Mouse (Mus musculus): ENCODE data around the gene 4930507D05Rik. TPM values are rescaled to one million over a fixed set of nuclear protein-coding genes. Genes with fewer than 3 reads are reported as not detected.

4930507D05Rik gene
- polyA plus RNA-seq (2012; fragmentation: generic; extraction: Trizol): under 1 TPM; 0.15 to 0.20 TPM

GRCm38 (mm10) chr10:62449364-62450279 lies at the start of gene 4930507D05Rik, which contains the start of gene Supv3l1:
Gene 4930507D05Rik (plus strand): TSS chr10:62449489.
Gene Supv3l1 (minus strand): TSS chr10:62449738.

DNA sequence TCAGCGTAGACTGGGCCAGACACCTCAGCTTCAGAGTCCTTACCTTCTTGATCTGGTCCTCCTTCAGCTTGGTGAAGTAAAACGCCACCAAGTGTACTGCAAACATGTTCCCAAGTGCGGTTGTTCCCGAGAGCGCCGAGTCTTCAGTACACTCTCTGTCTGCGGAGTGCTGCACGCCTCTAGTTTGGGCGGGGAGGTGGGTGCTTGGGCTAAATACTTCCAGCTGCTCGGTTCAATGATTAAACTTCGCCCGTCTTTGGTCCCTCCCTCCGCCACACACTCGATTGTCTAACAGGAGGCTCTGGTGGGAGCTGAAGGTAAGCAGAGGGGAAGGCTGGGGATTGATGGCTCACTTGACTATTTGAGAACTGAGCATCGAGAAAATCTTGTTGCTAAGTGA lies 27.0 kb upstream of the 4930507D05Rik start, which contains the start of gene Hkdc1:
Gene Hkdc1 (minus strand): TSS at position 237 of the 400 bp plus-strand sequence.

GRCm38 (mm10) chr10:62486618-62487415 lies 37.5 kb downstream of the 4930507D05Rik start, which contains the start of gene Vps26a:
Gene Vps26a (minus strand): TSS chr10:62486805.

Other genes with a start within 250 kb of the 4930507D05Rik start
- gene Tspan15, start 218.2 kb upstream of the 4930507D05Rik start, polyA plus RNA-seq (2012; fragmentation: generic; extraction: Trizol): 10 to 100 TPM; 14.8 to 54.7 TPM
- under 1 TPM; 0.33 to 0.65 TPM for gene Tacr2, start 197.1 kb upstream of the 4930507D05Rik start, polyA plus RNA-seq (2012; fragmentation: generic; extraction: Trizol)
- 100 to 1,000 TPM in 1 of 2 experiments, 10 to 100 TPM in 1; 73.6 to 115 TPM for gene Hk1, start 69.6 kb upstream of the 4930507D05Rik start, polyA plus RNA-seq (2012; fragmentation: generic; extraction: Trizol)
- under 1 TPM in 1 of 2 experiments, not detected in 1; 0.21 TPM for gene Hkdc1, start 27.0 kb upstream of the 4930507D05Rik start, polyA plus RNA-seq (2012; fragmentation: generic; extraction: Trizol)
- 10 to 100 TPM; 25.6 to 26.5 TPM for gene Supv3l1, start 249 bp downstream of the 4930507D05Rik start, polyA plus RNA-seq (2012; fragmentation: generic; extraction: Trizol)
- 10 to 100 TPM in 1 of 2 experiments, 1 to 10 TPM in 1; 2.9 to 21.0 TPM for gene Vps26a, start 37.3 kb downstream of the 4930507D05Rik start, polyA plus RNA-seq (2012; fragmentation: generic; extraction: Trizol)
- gene Srgn, start 78.0 kb downstream of the 4930507D05Rik start, polyA plus RNA-seq (2012; fragmentation: generic; extraction: Trizol): under 1 TPM in 1 of 2 experiments, not detected in 1; 0.46 TPM
- gene Kif1bp, start 129.0 kb downstream of the 4930507D05Rik start, polyA plus RNA-seq (2012; fragmentation: generic; extraction: Trizol): 10 to 100 TPM; 10.4 to 47.4 TPM
- 10 to 100 TPM in 1 of 2 experiments, 1 to 10 TPM in 1; 9.7 to 11.3 TPM for gene Ddx21, start 152.8 kb downstream of the 4930507D05Rik start, polyA plus RNA-seq (2012; fragmentation: generic; extraction: Trizol)
- gene Ddx50, start 201.7 kb downstream of the 4930507D05Rik start, polyA plus RNA-seq (2012; fragmentation: generic; extraction: Trizol): 10 to 100 TPM in 1 of 2 experiments, 1 to 10 TPM in 1; 3.1 to 29.8 TPM